ENCODE assay signal across 32 mouse cellular contexts in genomic region chr11:67140175-67140574, GRCm38 (mm10). TPM values are rescaled to one million over a fixed set of nuclear protein-coding genes. Genes with fewer than 3 reads are reported as not detected.
"Had no signal": no experiment of that assay in that cellular context is flagged by ENCODE, and none has a peak within 500 bp of the region (broad histone marks: within the 10 kb centered on the region; RNA-seq: fewer than 3 reads in every experiment).

No protein-coding gene starts in this region.

- H3K9ac ChIP-seq: heart, embryonic 13.5 days; heart, embryonic 15.5 days; hindbrain, embryonic 13.5 days; hindbrain, embryonic 15.5 days; kidney, embryonic 15.5 days; limb, embryonic 13.5 days; limb, embryonic 15.5 days; liver, embryonic 12.5 days; liver, embryonic 14.5 days had no signal

- H3K4me3 ChIP-seq: heart, adult 2 months; heart, embryonic 13.5 days; heart, embryonic 15.5 days; hindbrain, embryonic 13.5 days; hindbrain, embryonic 15.5 days; kidney, embryonic 15.5 days; limb, embryonic 13.5 days; limb, embryonic 15.5 days; liver, embryonic 12.5 days had no signal

- H3K4me1 ChIP-seq: heart, embryonic 13.5 days; heart, embryonic 15.5 days; hindbrain, embryonic 13.5 days; hindbrain, embryonic 15.5 days; kidney, embryonic 15.5 days; limb, embryonic 15.5 days; liver, embryonic 12.5 days had no signal

- H3K27ac ChIP-seq: heart, adult 2 months; heart, embryonic 13.5 days; heart, embryonic 15.5 days; hindbrain, embryonic 13.5 days; hindbrain, embryonic 15.5 days; hindbrain, postnatal 0 days; kidney, embryonic 15.5 days; kidney, postnatal 0 days; limb, embryonic 13.5 days; limb, embryonic 15.5 days; liver, embryonic 12.5 days; liver, embryonic 14.5 days had no signal

- H3K4me2 ChIP-seq: heart, embryonic 11.5 days; heart, embryonic 13.5 days; heart, embryonic 15.5 days; hindbrain, embryonic 13.5 days; hindbrain, embryonic 15.5 days; kidney, embryonic 15.5 days; limb, embryonic 13.5 days; limb, embryonic 15.5 days; liver, embryonic 12.5 days had no signal

- H3K9me3 ChIP-seq: heart, embryonic 13.5 days; heart, embryonic 15.5 days; hindbrain, embryonic 13.5 days; hindbrain, embryonic 15.5 days; kidney, embryonic 15.5 days; limb, embryonic 13.5 days; limb, embryonic 15.5 days; liver, embryonic 12.5 days had no signal

- DNase-seq: gastrocnemius, postnatal 10 days; heart, adult 2 months; heart, postnatal 14 days; heart, postnatal 36 days; kidney, adult 11 months; kidney, adult 2 months; kidney, adult 9 months; kidney, postnatal 14 days; kidney, postnatal 36 days; layer of hippocampus, adult 9-11 months; layer of hippocampus, postnatal 36 days; left cerebral cortex, postnatal 4 days had no signal

- H3K36me3 ChIP-seq: heart, embryonic 13.5 days; heart, embryonic 15.5 days; hindbrain, embryonic 13.5 days; hindbrain, embryonic 15.5 days; kidney, embryonic 15.5 days; limb, embryonic 13.5 days; limb, embryonic 15.5 days; liver, embryonic 12.5 days had no signal

- H3K27me3 ChIP-seq: heart, embryonic 13.5 days; hindbrain, embryonic 15.5 days; kidney, embryonic 15.5 days; limb, embryonic 13.5 days; limb, embryonic 15.5 days; liver, embryonic 12.5 days had no signal

- ATAC-seq: hindbrain, postnatal 0 days; intestine, embryonic 16.5 days; liver, embryonic 12.5 days had no signal

RNA-seq across cellular contexts. Expression of gene Myh2, which starts 30.7 kb away (rescaled TPM):
- total RNA-seq: heart, adult 2 months; heart, postnatal 14 days; heart, postnatal 36 days; hematopoietic stem cell, adult 5-6 weeks had no signal
- polyA plus RNA-seq: heart, adult 2 months; heart, embryonic 11.5 days; heart, embryonic 13.5 days; heart, postnatal 0 days; hindbrain, embryonic 11.5 days; kidney, embryonic 15.5 days; kidney, postnatal 0 days; large intestine, adult 2 months; limb, embryonic 11.5 days; liver, adult 2 months; liver, embryonic 12.5 days; liver, embryonic 14.5 days had no signal

RNA-seq across cellular contexts. Expression of gene Myh1, which starts 59.7 kb away (rescaled TPM):
- total RNA-seq: heart, adult 2 months; heart, postnatal 14 days; heart, postnatal 36 days; hematopoietic stem cell, adult 5-6 weeks had no signal
- polyA plus RNA-seq: heart, adult 2 months; heart, postnatal 0 days; intestine, embryonic 14.5 days; intestine, embryonic 16.5 days; kidney, postnatal 0 days; liver, adult 2 months had no signal
